29 mouse cellular contexts compared by ENCODE assay signal in genomic region chrX:37063902-37064301, GRCm38 (mm10). TPM values are rescaled to one million over a fixed set of nuclear protein-coding genes. Genes with fewer than 3 reads are reported as not detected.
"Had no signal": no experiment of that assay in that cellular context is flagged by ENCODE, and none has a peak within 500 bp of the region (broad histone marks: within the 10 kb centered on the region; RNA-seq: fewer than 3 reads in every experiment).

No protein-coding gene starts in this region.

- H3K27ac ChIP-seq: limb, embryonic 12.5 days; limb, embryonic 15.5 days; liver, embryonic 14.5 days; macrophage; midbrain, embryonic 12.5 days; midbrain, embryonic 15.5 days; neural tube, embryonic 12.5 days; neural tube, embryonic 15.5 days had no signal

- H3K4me1 ChIP-seq: limb, embryonic 12.5 days; limb, embryonic 15.5 days; midbrain, embryonic 12.5 days; midbrain, embryonic 15.5 days; neural tube, embryonic 12.5 days; neural tube, embryonic 15.5 days had no signal

- H3K36me3 ChIP-seq: limb, embryonic 12.5 days; limb, embryonic 15.5 days; midbrain, embryonic 12.5 days; midbrain, embryonic 15.5 days; neural tube, embryonic 12.5 days; neural tube, embryonic 15.5 days had no signal

- DNase-seq: kidney, adult 18-20 months; kidney, adult 9 months; kidney, postnatal 14 days; kidney, postnatal 4 days; left cerebral cortex, postnatal 4 days; liver, postnatal 0 days; lung, embryonic 14.5 days; right cerebral cortex, adult 18-20 months; right cerebral cortex, postnatal 14 days; thymus, adult 18-20 months; thymus, postnatal 25 days had no signal

- H3K4me3 ChIP-seq: limb, embryonic 12.5 days; limb, embryonic 15.5 days; midbrain, embryonic 12.5 days; midbrain, embryonic 15.5 days; neural tube, embryonic 12.5 days; neural tube, embryonic 15.5 days had no signal

- H3K4me2 ChIP-seq: limb, embryonic 12.5 days; limb, embryonic 15.5 days; liver, embryonic 11.5 days; lung, embryonic 14.5 days; midbrain, embryonic 12.5 days; midbrain, embryonic 15.5 days; neural tube, embryonic 12.5 days; neural tube, embryonic 15.5 days had no signal

- ATAC-seq: intestine, embryonic 16.5 days; liver, postnatal 0 days; lung, postnatal 0 days; midbrain, embryonic 15.5 days had no signal

- H3K9ac ChIP-seq: limb, embryonic 12.5 days; limb, embryonic 15.5 days; liver, embryonic 14.5 days; liver, postnatal 0 days; lung, embryonic 14.5 days; midbrain, embryonic 12.5 days; midbrain, embryonic 15.5 days; neural tube, embryonic 12.5 days; neural tube, embryonic 15.5 days had no signal

- H3K9me3 ChIP-seq: limb, embryonic 12.5 days; limb, embryonic 15.5 days; midbrain, embryonic 12.5 days; midbrain, embryonic 15.5 days; neural tube, embryonic 12.5 days; neural tube, embryonic 15.5 days had no signal

- H3K27me3 ChIP-seq: limb, embryonic 12.5 days; limb, embryonic 15.5 days; midbrain, embryonic 12.5 days; midbrain, embryonic 15.5 days; neural tube, embryonic 12.5 days; neural tube, embryonic 15.5 days had no signal

RNA-seq across cellular contexts. Expression of gene Sowahd, which starts 15.3 kb away (rescaled TPM):
- total RNA-seq: layer of hippocampus, adult 18-20 months; layer of hippocampus, postnatal 14 days; left cerebral cortex, adult 8-10 months; left cerebral cortex, postnatal 14 days; left cerebral cortex, postnatal 4 days; megakaryocyte-erythroid progenitor cell, adult 5-6 weeks had no signal
- polyA plus RNA-seq: kidney, embryonic 16.5 days; limb, embryonic 12.5 days; limb, embryonic 15.5 days; liver, postnatal 0 days; lung, postnatal 0 days; macrophage; midbrain, embryonic 12.5 days; midbrain, embryonic 15.5 days; neural tube, embryonic 12.5 days; neural tube, embryonic 15.5 days; stomach, embryonic 16.5 days had no signal
